Mouse (Mus musculus) T-cell, adult 2 months (primary cell): ENCODE data around the gene Rpl21.

Source experiments
- DNase-seq: peaks from one replicate; pipeline ENCODE4 v3.0.0; 2022; ENCODE audit warnings: low spot score

Gene Rpl21

GRCm38 (mm10) chr5:146832769-146833448 is at the start of gene Rpl21:
Gene Rpl21 (plus strand): TSS chr5:146832890.
- DNase-seq = peak; percentile 94

- DNase-seq = no peak
Measured at GRCm38 (mm10) chr5:146783300-146783699, 49.4 kb upstream of the Rpl21 start.

- DNase-seq = peak; percentile 81
Measured at GRCm38 (mm10) chr5:146783891-146784290, 48.8 kb upstream of the Rpl21 start.

GRCm38 (mm10) chr5:146786123-146786522 is 46.6 kb upstream of the Rpl21 start:
- DNase-seq = no peak

GRCm38 (mm10) chr5:146789413-146789812 is 43.3 kb upstream of the Rpl21 start:
- DNase-seq = no peak

GRCm38 (mm10) chr5:146790944-146791343 is 41.7 kb upstream of the Rpl21 start:
- peak; percentile 30 for DNase-seq

GRCm38 (mm10) chr5:146792140-146792791 is 40.4 kb upstream of the Rpl21 start:
- DNase-seq = no peak

GRCm38 (mm10) chr5:146793630-146794083 is 39.0 kb upstream of the Rpl21 start:
- DNase-seq = no peak

GRCm38 (mm10) chr5:146794084-146794852 is 38.4 kb upstream of the Rpl21 start:
- no peak for DNase-seq

- DNase-seq = peak; percentile 98
Measured at GRCm38 (mm10) chr5:146794853-146795252, 37.8 kb upstream of the Rpl21 start, which contains the start of gene Usp12. Gene Usp12 (minus strand): TSS chr5:146795006.

- DNase-seq = no peak
Measured at GRCm38 (mm10) chr5:146795728-146796127, 37.0 kb upstream of the Rpl21 start.

- no peak for DNase-seq
Measured at GRCm38 (mm10) chr5:146798031-146798430, 34.7 kb upstream of the Rpl21 start.

- DNase-seq = no peak
Measured at GRCm38 (mm10) chr5:146806004-146806430, 26.7 kb upstream of the Rpl21 start.

- no peak for DNase-seq
Measured at GRCm38 (mm10) chr5:146809951-146810350, 22.7 kb upstream of the Rpl21 start.

GRCm38 (mm10) chr5:146812866-146813265 is 19.8 kb upstream of the Rpl21 start:
- DNase-seq = no peak

- no peak for DNase-seq
Measured at GRCm38 (mm10) chr5:146813421-146813820, 19.3 kb upstream of the Rpl21 start.

- no peak for DNase-seq
Measured at GRCm38 (mm10) chr5:146815394-146815793, 17.3 kb upstream of the Rpl21 start.

- no peak for DNase-seq
Measured at GRCm38 (mm10) chr5:146817583-146817982, 15.1 kb upstream of the Rpl21 start.

GRCm38 (mm10) chr5:146818906-146819623 is 13.6 kb upstream of the Rpl21 start:
- DNase-seq = no peak

- DNase-seq = no peak
Measured at GRCm38 (mm10) chr5:146823005-146823404, 9.7 kb upstream of the Rpl21 start.

- DNase-seq = peak; percentile 28
Measured at GRCm38 (mm10) chr5:146829528-146829927, 3.2 kb upstream of the Rpl21 start.

- DNase-seq = no peak
Measured at GRCm38 (mm10) chr5:146832435-146832768, 288 bp upstream of the Rpl21 start.
